Mouse (Mus musculus): ENCODE data around the gene Vpreb3.

DNA sequence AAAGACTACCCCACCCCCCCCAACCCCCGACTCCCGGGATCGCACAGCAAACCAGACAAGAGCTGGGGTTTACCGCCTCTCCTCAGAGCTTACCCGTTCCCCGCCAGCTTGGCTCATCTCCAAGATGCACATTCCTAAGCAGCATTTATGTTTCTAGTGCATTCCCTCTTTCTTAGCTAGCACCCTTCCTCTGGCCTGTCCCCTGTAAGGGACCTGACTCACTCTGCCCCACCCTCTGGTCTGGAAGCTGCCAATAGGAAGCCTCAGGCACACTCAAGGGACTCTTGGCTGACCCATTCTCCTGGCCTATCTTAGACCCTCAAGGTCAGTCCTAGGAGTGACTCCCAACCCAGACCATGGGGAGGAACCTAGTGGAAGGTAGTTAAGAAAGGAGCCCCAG, 12.6 kb upstream of the Vpreb3 start:
- TF ChIP-seq CTCF (IDR thresholded peaks at IDR 0.05; ENCODE audit: low read depth) (no peak), EP300 (IDR thresholded peaks at IDR 0.05; ENCODE audit: low read depth) (no peak)
